Mouse (Mus musculus) heart, embryonic 16.5 days (tissue): ENCODE results near the gene Pabpc1l. TPM values are rescaled to one million over a fixed set of nuclear protein-coding genes. Genes with fewer than 3 reads are reported as not detected.
"Not testable (repeated sequence)": the region's sequence is repeated elsewhere in the genome, so short reads cannot be mapped to it uniquely, and the experiment has no call there.

Experiments
- ATAC-seq: fragments of 200-750 bp; cut with Nextera tagmentation; replicated peaks from 2 replicates; pipeline ENCODE4 v1.8.0; 2017; ENCODE audit warnings: moderate number of reproducible peaks; ENCODE audit not compliant: insufficient read depth, low FRiP score; ENCODE audit errors: extremely low read depth
- H3K27ac ChIP-seq: fragments of 300-500 bp; sonication (generic); 2 replicates; pipeline ENCODE4 v1.5.1; 2014; ENCODE audit warnings: mild to moderate bottlenecking, low read length, control low read depth, moderate library complexity
- H3K27me3 ChIP-seq: fragments of 300-500 bp; sonication (generic); 2 replicates; pipeline ENCODE4 v1.6.1; 2014; ENCODE audit warnings: low read length, mixed read lengths; ENCODE audit not compliant: control insufficient read depth, insufficient read depth
- H3K36me3 ChIP-seq: fragments of 300-500 bp; sonication (generic); 2 replicates; pipeline ENCODE4 v1.6.1; 2014; ENCODE audit not compliant: control insufficient read depth, insufficient read depth
- H3K4me1 ChIP-seq: fragments of 300-500 bp; sonication (generic); 2 replicates; pipeline ENCODE4 v1.6.1; 2014; ENCODE audit warnings: low read length, mixed read lengths; ENCODE audit not compliant: control insufficient read depth, insufficient read depth
- H3K4me2 ChIP-seq: fragments of 300-500 bp; sonication (generic); 2 replicates; pipeline ENCODE4 v1.6.1; 2014; ENCODE audit warnings: low read depth, mild to moderate bottlenecking, control low read depth, low read length
- H3K4me3 ChIP-seq: fragments of 300-500 bp; sonication (generic); 2 replicates; pipeline ENCODE4 v1.5.1; 2014; ENCODE audit warnings: mild to moderate bottlenecking, control low read depth, low read length
- H3K9ac ChIP-seq: fragments of 300-500 bp; sonication (generic); 2 replicates; pipeline ENCODE4 v1.6.1; 2014; ENCODE audit warnings: low read length, control low read depth
- H3K9me3 ChIP-seq: fragments of 300-500 bp; sonication (generic); replicated peaks from 2 replicates; pipeline ENCODE4 v1.6.1; 2016; ENCODE audit warnings: low read length; ENCODE audit not compliant: control insufficient read depth
- WGBS: fragments of 180-500 bp; shearing (Covaris S2); extraction: QIAGEN DNeasy Blood & Tissue Kit; methylation state at CpG from one replicate; pipeline ENCODE4 v1.1.7; 2014; 5-methylcytosine and 5-hydroxymethylcytosine counted together
- polyA plus RNA-seq: library from polyadenylated mRNA; unstranded; fragments of >200 nt; fragmentation: Nextera tagmentation; extraction: Ambion mirVana; gene quantifications from 2 replicates; pipeline ENCODE4 v1.2.1, GENCODE M21; 2015

The Pabpc1l gene
- polyA plus RNA-seq, 1 experiment from 2014 or later: 0.80 TPM

- H3K27ac ChIP-seq: no peak overlapping the region
- peaks cover 3% of the 10 kb centered on the region; the same call in 1 of the 2 replicates for H3K36me3 ChIP-seq
- no peaks in the 10 kb centered on the region for H3K9me3 ChIP-seq
- H3K4me2 ChIP-seq: peak overlapping the region; percentile 54
- no peaks in the 10 kb centered on the region for H3K4me1 ChIP-seq
- H3K27me3 ChIP-seq: peaks cover 9% of the 10 kb centered on the region
- WGBS: 6% methylated on average over 13 of the region's 16 CpGs
- H3K9ac ChIP-seq: no peak overlapping the region
- peak overlapping the region; percentile 23; the same call in 1 of the 2 replicates for H3K4me3 ChIP-seq
- ATAC-seq: no peak
These were observed 22.0 kb downstream of the Pabpc1l start for GRCm38 (mm10) chr2:164047197-164047690.

GRCm38 (mm10) chr2:164053767-164054166 lies 28.5 kb downstream of the Pabpc1l start:
- ATAC-seq: peak; percentile 91
- no peak overlapping the region for H3K9ac ChIP-seq
- H3K27ac ChIP-seq: peak overlapping the region; percentile 72
- H3K4me2 ChIP-seq: peak overlapping the region; percentile 45
- H3K27me3 ChIP-seq: peaks cover 5% of the 10 kb centered on the region; the same call in 1 of the 2 replicates
- no peak overlapping the region for H3K4me3 ChIP-seq
- H3K9me3 ChIP-seq: no peaks in the 10 kb centered on the region
- H3K4me1 ChIP-seq: peaks cover 12% of the 10 kb centered on the region
- H3K36me3 ChIP-seq: peaks cover 30% of the 10 kb centered on the region
- 47% methylated on average over 8 of the region's 8 CpGs for WGBS

- Histone ChIP-seq H3K27me3 (peaks cover 5% of the 10 kb centered on the region; the same call in 1 of the 2 replicates), H3K36me3 (peaks cover 39% of the 10 kb centered on the region), H3K4me3 (no peak overlapping the region), H3K4me2 (no peak overlapping the region), H3K9me3 (no peaks in the 10 kb centered on the region), H3K27ac (no peak overlapping the region), H3K4me1 (peaks cover 12% of the 10 kb centered on the region), H3K9ac (no peak overlapping the region)
- ATAC-seq: no peak
- WGBS: 83% methylated on average over 8 of the region's 8 CpGs
These were observed 29.4 kb downstream of the Pabpc1l start for GRCm38 (mm10) chr2:164054671-164055070.

GRCm38 (mm10) chr2:164059634-164060235 lies 34.5 kb downstream of the Pabpc1l start:
- H3K27ac ChIP-seq: no peak overlapping the region
- H3K36me3 ChIP-seq: peaks cover 60% of the 10 kb centered on the region
- H3K4me1 ChIP-seq: 0 out of 2 replicates have a peak, but pooled peaks cover 2% of the 10 kb centered on the region
- H3K9me3 ChIP-seq: no peaks in the 10 kb centered on the region
- no peak overlapping the region for H3K4me3 ChIP-seq
- no peaks in the 10 kb centered on the region for H3K27me3 ChIP-seq
- WGBS: 92% methylated on average over 8 of the region's 8 CpGs
- H3K9ac ChIP-seq: no peak overlapping the region
- H3K4me2 ChIP-seq: no peak overlapping the region
- ATAC-seq: no peak

GRCm38 (mm10) chr2:164070142-164070764 lies 45.0 kb downstream of the Pabpc1l start, which contains the start of gene Stk4:
Stk4 (plus strand) TSS chr2:164070322.
- H3K36me3 ChIP-seq: peaks cover 6% of the 10 kb centered on the region; the same call in 1 of the 2 replicates
- no peaks in the 10 kb centered on the region for H3K27me3 ChIP-seq
- peak within 1 kb of the TSS; percentile 72 for H3K27ac ChIP-seq
- H3K4me1 ChIP-seq: peaks cover 22% of the 10 kb centered on the region
- peak within 1 kb of the TSS; percentile 95 for H3K4me2 ChIP-seq
- WGBS: under 1% methylated on average over 45 of the region's 45 CpGs
- peak; percentile 33 for ATAC-seq
- peak within 1 kb of the TSS; percentile 93 for H3K9ac ChIP-seq
- H3K4me3 ChIP-seq: peak within 1 kb of the TSS; percentile 96
- no peaks in the 10 kb centered on the region for H3K9me3 ChIP-seq

GRCm38 (mm10) chr2:164070765-164071436 lies 45.7 kb downstream of the Pabpc1l start, which contains the start of gene Tomm34:
Tomm34 (minus strand) TSS chr2:164071169.
- Histone ChIP-seq H3K27me3 (no peaks in the 10 kb centered on the region), H3K4me2 (peak within 1 kb of the TSS; percentile 95), H3K27ac (peak within 1 kb of the TSS; percentile 72), H3K9ac (peak within 1 kb of the TSS; percentile 93), H3K36me3 (peaks cover 5% of the 10 kb centered on the region; the same call in 1 of the 2 replicates), H3K4me3 (peak within 1 kb of the TSS; percentile 96), H3K9me3 (no peaks in the 10 kb centered on the region), H3K4me1 (peaks cover 22% of the 10 kb centered on the region)
- 1% methylated on average over 55 of the region's 55 CpGs for WGBS
- peak; percentile 94 for ATAC-seq

- H3K36me3 ChIP-seq, H3K9me3 ChIP-seq, ATAC-seq, H3K27me3 ChIP-seq, H3K9ac ChIP-seq: not testable (repeated sequence)
- Histone ChIP-seq H3K27ac (peak overlapping the region; percentile 72), H3K4me2 (peak overlapping the region; percentile 95), H3K4me3 (peak overlapping the region; percentile 96), H3K4me1 (peaks cover 22% of the 10 kb centered on the region)
- 74% methylated on average over 11 of the region's 11 CpGs for WGBS
These were observed 46.2 kb downstream of the Pabpc1l start for GRCm38 (mm10) chr2:164071437-164071820.

GRCm38 (mm10) chr2:164072109-164072508 lies 46.9 kb downstream of the Pabpc1l start:
- WGBS: 81% methylated on average over 2 of the region's 2 CpGs
- no peaks in the 10 kb centered on the region for H3K27me3 ChIP-seq
- no peak for ATAC-seq
- no peak overlapping the region for H3K4me3 ChIP-seq
- H3K27ac ChIP-seq: no peak overlapping the region
- no peaks in the 10 kb centered on the region for H3K36me3 ChIP-seq
- H3K9me3 ChIP-seq: no peaks in the 10 kb centered on the region
- no peak overlapping the region for H3K4me2 ChIP-seq
- no peak overlapping the region for H3K9ac ChIP-seq
- peaks cover 22% of the 10 kb centered on the region for H3K4me1 ChIP-seq
